Mouse (Mus musculus): ENCODE results near the gene Gmip. TPM values are rescaled to one million over a fixed set of nuclear protein-coding genes. Genes with fewer than 3 reads are reported as not detected.
A peak's percentile ranks its signal among the peaks of the same experiment; 100 is the strongest.

Gene Gmip
- polyA plus RNA-seq, 1 experiment: 16.9 TPM

GRCm38 (mm10) chr8:69802216-69802615 is 6.3 kb upstream of the Gmip start:
- no peak for DNase-seq (ENCODE audit: extremely low spot score in 1 of 2, low spot score in 1 of 2)

DNA sequence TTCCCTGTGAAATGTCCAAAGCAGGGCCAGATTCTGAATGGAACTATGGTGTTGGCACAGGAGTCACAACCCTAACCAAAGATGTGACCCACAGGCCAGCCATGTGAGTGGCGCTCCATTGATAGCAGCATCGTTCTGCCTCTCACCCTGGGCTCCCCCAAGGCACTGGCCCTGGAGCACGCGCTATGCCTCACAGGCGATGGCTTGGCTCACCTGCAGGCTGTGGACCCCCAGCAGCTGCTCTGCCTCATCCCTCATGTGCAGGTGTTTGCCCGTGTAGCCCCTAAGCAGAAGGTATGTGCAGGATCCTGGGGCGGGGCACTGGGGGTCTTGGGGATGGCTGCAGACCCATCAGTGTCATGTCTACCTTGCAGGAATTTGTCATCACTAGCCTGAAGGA is 5.1 kb upstream of the Gmip start:
- no peak for DNase-seq (ENCODE audit: extremely low spot score in 1 of 2, low spot score in 1 of 2)

DNA sequence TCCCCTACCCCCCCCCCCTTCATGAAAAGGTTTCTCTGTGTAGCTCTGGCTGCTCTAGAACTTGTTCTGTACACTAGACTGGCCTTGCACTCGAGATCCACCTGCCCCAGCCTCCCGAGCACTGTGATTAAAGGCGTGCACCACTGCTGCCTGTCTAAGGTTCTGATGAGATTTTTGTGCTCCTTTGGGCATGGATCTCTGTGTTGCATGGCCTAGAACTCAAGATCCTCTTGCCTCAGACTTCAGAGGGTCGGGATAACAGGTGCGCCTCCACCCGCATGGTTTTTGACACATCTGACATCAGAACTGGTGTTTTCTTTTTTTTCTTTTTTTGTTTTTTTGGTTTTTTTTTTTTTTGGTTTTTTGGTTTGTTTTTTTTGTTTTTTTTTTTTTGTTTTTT is 3.9 kb upstream of the Gmip start:
- DNase-seq (ENCODE audit: extremely low spot score in 1 of 2, low spot score in 1 of 2): no peak

- no peak for DNase-seq (ENCODE audit: extremely low spot score in 1 of 2, low spot score in 1 of 2)
Measured at GRCm38 (mm10) chr8:69805086-69805485, 3.4 kb upstream of the Gmip start.

GRCm38 (mm10) chr8:69805491-69805890 is 3.0 kb upstream of the Gmip start:
- no peak for DNase-seq (ENCODE audit: extremely low spot score in 1 of 2, low spot score in 1 of 2)

- no peak for DNase-seq (ENCODE audit: extremely low spot score in 1 of 2, low spot score in 1 of 2)
Measured at GRCm38 (mm10) chr8:69807236-69807635, 1.2 kb upstream of the Gmip start.

- peak in 1 of 2 experiments; percentile 20 for DNase-seq (ENCODE audit: extremely low spot score in 1 of 2, low spot score in 1 of 2)
Measured at GRCm38 (mm10) chr8:69808864-69809403, 455 bp downstream of the Gmip start.

DNA sequence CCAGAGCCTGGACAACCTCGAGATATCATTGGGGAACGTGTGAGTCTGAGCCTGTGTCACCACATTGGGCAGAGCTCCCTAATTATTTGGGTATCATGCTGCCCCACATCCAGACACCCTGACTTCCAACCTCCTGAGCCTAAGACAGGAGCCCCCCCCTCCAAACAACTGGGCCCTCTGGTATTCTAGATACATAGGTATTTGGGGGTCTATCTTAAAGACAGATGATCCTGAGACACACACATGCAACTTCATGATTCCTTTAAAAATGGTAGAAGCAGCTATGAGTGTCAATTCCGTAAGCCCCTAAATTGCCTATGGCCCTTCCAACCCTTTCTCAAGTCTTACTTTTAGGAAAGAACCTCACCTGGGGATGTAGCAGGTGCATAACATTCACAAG is 1.3 kb downstream of the Gmip start:
- no peak for DNase-seq (ENCODE audit: extremely low spot score in 1 of 2, low spot score in 1 of 2)

- DNase-seq (ENCODE audit: extremely low spot score in 1 of 2, low spot score in 1 of 2): no peak
Measured at GRCm38 (mm10) chr8:69814881-69815280, 6.4 kb downstream of the Gmip start.

- no peak for DNase-seq (ENCODE audit: extremely low spot score in 1 of 2, low spot score in 1 of 2)
Measured at GRCm38 (mm10) chr8:69815396-69815795, 6.9 kb downstream of the Gmip start.

- DNase-seq (ENCODE audit: extremely low spot score in 1 of 2, low spot score in 1 of 2): no peak
Measured at GRCm38 (mm10) chr8:69820466-69820865, 12.0 kb downstream of the Gmip start.

- no peak for DNase-seq (ENCODE audit: extremely low spot score in 1 of 2, low spot score in 1 of 2)
Measured at GRCm38 (mm10) chr8:69821971-69822385, 13.5 kb downstream of the Gmip start.

DNA sequence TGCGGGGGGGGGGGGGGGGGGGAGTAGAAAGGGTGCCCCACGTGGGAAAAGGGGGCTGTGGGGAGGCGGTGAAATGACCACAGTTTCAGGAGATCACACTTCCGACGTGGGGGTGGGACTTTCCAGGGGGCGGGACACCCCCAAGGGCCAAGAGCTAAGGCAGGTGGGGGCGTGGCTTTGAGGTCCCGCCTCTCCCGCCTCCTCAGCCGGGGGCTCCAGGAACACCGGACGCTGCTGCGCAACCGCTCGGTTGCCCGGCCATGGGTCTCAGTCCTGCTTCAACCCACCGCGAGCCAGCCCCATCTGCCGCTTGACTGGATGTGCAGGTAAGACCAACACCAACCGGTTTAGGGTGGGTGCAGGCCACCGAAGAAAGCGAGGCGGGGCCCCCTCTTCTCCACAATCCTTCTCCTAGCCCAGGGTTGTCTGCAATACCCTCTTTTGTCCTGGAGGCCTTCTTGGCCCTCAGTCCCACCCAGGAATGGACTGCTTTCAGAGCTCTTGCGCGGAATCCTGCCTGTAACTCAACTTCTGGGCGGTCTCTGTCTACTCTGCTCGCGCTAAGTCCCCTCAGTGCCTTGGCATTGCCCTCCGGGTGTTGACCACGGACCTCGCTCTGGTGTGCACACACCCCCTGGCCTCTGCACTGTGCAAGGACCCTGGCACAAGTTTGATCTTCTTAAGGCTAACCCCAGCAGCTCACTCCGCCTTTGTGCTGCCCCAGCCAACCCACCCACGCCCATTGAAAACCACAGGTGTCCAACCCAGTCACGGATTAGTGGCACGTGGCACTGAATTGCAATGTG is 14.1 kb downstream of the Gmip start, which contains the start of gene Lpar2:
TSS of gene Lpar2 (plus strand) at position 44 of the 806 bp plus-strand sequence.
- peak in 1 of 2 experiments; percentile 20 for DNase-seq (ENCODE audit: extremely low spot score in 1 of 2, low spot score in 1 of 2)

DNA sequence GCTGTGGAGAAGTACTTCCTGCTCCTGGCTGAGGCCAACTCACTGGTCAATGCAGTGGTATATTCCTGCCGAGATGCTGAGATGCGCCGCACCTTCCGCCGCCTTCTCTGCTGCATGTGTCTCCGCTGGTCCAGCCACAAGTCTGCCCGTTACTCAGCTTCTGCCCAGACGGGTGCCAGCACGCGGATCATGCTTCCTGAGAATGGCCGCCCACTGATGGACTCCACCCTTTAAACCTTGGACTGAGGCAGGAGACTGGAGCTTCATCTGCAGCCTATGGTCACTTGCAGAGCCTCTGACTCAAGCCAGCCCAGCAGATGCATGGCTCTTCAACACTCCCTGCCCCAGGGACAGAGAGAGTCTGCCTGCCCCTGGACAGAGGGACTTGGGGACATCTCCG is 17.9 kb downstream of the Gmip start:
- DNase-seq (ENCODE audit: extremely low spot score in 1 of 2, low spot score in 1 of 2): no peak

- DNase-seq (ENCODE audit: extremely low spot score in 1 of 2, low spot score in 1 of 2): peak; percentile 97
Measured at GRCm38 (mm10) chr8:69832298-69832853, 23.9 kb downstream of the Gmip start, which contains the start of gene Pbx4. Pbx4 (plus strand) TSS chr8:69832491.

DNA sequence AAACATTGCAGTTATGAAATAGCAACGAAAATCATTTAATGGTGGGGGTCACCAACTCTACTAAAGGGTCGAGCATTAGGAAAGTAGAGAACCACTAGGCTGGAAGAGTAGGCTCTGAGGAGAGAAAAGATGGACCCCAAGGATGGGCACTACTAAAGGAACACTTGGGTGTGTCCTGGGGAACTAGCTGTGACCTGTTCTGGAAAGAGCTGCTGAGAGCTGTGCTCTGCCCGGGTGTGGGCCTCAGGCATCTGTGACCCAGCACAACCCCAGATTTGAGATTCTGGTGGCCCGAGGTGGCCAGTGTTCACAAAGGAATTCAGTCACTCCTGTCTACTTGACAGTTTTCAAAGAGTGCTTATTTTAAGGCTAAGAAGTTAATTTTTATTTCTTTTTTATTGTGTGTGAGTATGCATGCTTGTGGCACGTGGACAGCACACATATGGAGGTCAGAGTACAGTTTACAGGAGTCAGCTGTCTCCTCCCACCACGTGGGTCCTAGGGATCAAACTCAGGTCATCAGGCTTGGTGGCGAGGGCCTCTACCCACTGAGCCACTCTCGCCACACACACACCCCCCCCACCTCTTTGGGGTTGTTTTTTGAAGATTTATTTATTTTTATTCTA is 28.7 kb downstream of the Gmip start:
- DNase-seq (ENCODE audit: extremely low spot score in 1 of 2, low spot score in 1 of 2): no peak

GRCm38 (mm10) chr8:69847167-69848065 is 38.9 kb downstream of the Gmip start:
- no peak for DNase-seq (ENCODE audit: extremely low spot score in 1 of 2, low spot score in 1 of 2)

GRCm38 (mm10) chr8:69848951-69849350 is 40.5 kb downstream of the Gmip start:
- DNase-seq (ENCODE audit: extremely low spot score in 1 of 2, low spot score in 1 of 2): no peak

DNA sequence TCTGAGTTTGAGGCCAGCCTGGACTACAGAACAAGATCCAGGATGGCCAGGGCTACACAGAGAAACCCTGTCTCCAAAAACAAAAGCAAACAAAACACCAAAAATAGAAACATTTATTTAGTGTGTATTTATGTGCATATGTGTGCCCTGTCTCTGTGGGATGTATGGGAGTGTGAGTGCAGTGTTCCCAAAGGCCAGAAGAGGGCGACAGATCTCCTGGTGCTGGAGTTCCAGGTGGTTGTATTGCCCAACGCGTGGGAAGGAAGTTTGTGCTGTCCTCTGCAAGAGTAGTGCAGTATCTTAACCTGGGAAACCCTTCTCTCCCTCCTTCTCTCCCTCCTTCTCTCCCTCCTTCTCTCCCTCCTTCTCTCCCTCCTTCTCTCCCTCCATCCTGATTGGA is 41.4 kb downstream of the Gmip start:
- no peak for DNase-seq (ENCODE audit: extremely low spot score in 1 of 2, low spot score in 1 of 2)

DNA sequence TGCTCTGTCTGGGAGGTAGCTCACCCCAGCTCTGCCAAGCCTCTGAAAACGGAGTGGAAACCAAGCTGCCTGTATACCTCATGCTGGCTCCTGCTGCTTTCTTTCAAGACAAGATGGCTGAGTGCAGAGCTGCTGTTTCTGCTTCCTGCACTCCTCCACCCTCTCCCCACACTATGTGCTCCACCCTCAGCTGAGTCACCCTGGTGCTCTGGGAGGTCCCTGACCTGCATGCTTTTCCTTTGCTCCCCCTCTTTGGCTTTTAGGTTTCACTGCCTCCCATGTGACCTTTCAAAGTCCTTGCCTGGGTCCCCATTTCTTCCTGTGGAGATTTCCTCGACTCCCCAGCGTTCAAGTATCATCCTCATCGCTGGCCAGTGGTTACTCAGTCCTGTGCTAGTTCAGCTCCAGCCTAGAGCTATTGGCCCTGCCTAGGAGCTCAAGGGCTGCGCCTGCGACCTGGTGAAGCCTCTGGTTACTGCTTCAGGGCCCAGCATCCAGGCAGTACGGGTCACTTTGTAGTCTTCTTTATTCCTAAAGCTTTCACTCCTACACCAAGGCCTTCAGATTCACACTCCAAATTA is 42.5 kb downstream of the Gmip start:
- no peak for DNase-seq (ENCODE audit: extremely low spot score in 1 of 2, low spot score in 1 of 2)
